Mouse (Mus musculus): ENCODE measurements around the gene Galr2.
"Not testable (repeated sequence)": the region's sequence is repeated elsewhere in the genome, so short reads cannot be mapped to it uniquely, and the experiment has no call there.

The Galr2 gene

GRCm38 (mm10) chr11:116272589-116273468 lies 7.9 kb upstream of the Galr2 start:
- DNase-seq: no peak

DNA sequence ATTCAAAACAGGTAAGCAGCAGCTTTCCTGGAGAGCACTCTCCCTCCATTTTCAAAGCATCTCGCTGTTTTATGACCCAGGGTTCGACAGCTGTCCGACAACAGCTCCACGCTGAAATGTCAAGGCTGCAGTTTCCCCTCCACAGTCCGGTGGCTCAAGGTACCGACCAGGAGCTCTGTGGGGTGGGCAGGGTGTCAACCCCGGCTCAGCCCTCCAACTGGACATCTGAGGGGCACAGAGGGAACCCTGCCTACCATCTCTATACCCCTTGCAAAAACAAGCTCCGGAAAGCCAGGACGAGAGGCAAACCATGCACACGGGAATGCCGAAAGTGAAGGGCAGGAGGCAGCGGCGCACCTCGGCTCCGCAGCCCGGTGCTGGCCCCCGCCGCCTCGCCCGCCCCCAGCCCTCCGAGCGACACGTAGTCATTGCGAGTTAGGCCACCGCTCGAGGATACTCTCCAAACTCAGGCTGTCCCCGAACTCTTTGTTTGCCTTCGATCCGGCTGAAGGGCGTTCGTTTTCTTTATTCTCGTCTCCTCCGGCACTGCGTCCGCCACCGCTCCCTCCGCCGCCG lies 7.2 kb upstream of the Galr2 start:
- no peak for DNase-seq

DNA sequence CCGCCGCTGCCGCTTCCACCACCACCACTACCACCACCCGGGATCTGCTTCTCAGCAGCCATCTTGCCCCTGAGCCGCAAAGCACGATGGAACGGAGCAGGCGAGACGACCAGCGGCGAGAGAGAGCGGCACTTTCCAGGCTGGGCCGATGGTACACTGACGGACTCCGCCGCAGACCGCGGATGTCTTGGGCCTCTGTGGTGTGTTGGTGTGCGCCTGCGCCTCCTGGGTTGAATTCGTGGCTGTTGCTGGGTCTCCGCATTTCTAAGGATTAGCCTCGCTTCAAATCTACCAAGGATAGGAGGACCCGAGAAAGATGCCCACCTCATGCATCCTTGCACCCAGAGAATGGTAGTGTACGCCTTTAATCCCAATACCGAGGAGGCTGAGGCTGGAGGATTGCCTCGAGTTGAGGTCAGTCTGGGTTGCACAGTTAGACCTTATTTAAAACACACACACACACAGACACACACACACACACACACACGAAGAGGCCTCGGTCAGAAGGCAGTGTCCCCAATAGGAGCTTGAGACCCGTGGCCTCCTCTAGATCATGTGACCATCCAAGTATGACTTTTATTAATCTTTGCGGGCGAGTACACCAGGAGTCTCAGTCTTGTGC lies 6.6 kb upstream of the Galr2 start, which contains the start of gene Srp68:
Gene Srp68 (minus strand): TSS at position 173 of the 622 bp plus-strand sequence.
- peak; percentile 92 for DNase-seq

GRCm38 (mm10) chr11:116277184-116277583 lies 3.6 kb upstream of the Galr2 start:
- DNase-seq: not testable (repeated sequence)

GRCm38 (mm10) chr11:116281671-116282070 lies 932 bp downstream of the Galr2 start:
- no peak for DNase-seq

DNA sequence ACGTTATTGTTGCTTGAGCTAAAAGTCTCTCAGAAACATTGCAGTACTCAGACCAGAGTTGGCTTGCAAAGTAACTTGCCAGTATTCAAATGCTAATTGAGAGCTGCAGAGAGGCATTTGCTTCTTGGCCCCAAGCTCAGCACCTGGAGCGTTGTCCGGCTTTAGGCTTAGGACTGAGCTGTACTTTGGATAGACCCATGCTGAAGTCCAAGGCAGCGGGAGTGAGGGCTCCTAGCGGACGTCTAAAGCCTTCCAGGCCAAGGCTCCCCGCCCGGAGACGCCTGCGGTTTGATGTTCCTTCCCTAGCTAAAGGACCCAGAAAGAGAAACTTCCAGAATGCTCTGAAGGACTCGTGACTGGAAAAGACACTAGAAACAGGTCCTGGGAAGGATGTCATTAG lies 1.4 kb downstream of the Galr2 start:
- no peak for DNase-seq

DNA sequence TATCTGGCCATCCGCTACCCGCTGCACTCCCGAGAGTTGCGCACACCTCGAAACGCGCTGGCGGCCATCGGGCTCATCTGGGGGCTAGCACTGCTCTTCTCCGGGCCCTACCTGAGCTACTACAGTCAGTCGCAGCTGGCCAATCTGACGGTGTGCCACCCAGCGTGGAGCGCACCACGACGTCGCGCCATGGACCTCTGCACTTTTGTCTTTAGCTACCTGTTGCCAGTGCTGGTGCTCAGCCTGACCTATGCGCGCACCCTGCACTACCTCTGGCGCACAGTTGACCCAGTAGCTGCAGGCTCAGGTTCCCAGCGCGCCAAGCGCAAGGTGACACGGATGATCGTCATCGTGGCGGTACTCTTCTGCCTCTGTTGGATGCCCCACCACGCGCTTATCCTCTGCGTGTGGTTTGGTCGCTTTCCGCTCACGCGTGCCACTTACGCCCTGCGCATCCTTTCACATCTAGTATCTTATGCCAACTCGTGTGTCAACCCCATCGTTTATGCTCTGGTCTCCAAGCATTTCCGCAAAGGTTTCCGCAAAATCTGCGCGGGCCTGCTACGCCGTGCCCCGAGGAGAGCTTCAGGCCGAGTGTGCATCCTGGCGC lies 2.3 kb downstream of the Galr2 start:
- DNase-seq: no peak

DNA sequence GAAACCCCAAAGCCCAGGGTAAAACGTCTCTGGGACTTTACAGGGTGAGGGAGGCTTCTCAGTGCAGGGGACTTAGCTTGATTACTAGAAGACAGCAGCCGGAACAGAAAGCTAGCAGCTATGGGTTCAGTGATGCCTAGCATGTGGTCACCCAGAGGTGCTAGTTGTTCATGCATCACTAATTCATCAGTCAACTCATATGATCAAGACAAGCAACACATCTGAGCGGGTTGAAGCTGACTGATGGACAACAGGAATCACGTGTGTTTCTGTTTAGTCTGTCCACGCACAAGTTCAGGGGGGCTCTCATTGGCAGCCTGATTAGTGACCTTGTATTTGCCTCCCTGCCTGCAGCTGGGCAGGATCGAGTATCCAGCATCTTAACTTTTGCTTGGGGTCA lies 3.2 kb downstream of the Galr2 start:
- DNase-seq: no peak

- DNase-seq: no peak
Observed at GRCm38 (mm10) chr11:116285770-116286191, 5.0 kb downstream of the Galr2 start.

- DNase-seq: no peak
Observed at GRCm38 (mm10) chr11:116287351-116287750, 6.6 kb downstream of the Galr2 start.

- DNase-seq: no peak
Observed at GRCm38 (mm10) chr11:116290556-116290955, 9.8 kb downstream of the Galr2 start.

DNA sequence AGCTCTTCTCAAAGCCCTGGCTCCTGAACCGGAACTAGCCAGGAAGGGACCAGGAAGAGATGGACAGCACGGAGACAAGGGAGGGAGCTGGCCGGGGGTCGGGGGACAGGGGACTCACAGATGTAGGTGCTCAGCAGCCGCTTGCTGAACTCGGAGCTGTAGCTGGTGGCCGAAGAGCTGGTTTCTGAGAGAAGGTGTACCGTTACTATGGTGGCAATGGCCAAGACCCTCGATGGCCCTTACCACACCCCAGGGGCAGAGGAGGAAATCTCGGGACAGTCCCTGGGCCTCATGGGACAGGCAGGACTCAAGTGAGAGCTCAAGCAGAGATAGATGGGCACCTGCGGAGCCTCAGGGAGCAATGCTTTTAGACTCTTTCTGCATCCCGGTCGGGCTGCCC lies 11.7 kb downstream of the Galr2 start:
- DNase-seq: no peak

GRCm38 (mm10) chr11:116293538-116294137 lies 12.9 kb downstream of the Galr2 start:
- no peak for DNase-seq

- DNase-seq: no peak
Observed at GRCm38 (mm10) chr11:116294319-116294718, 13.6 kb downstream of the Galr2 start.

- DNase-seq: no peak
Observed at GRCm38 (mm10) chr11:116296191-116296734, 15.5 kb downstream of the Galr2 start.

- no peak for DNase-seq
Observed at GRCm38 (mm10) chr11:116297017-116297416, 16.3 kb downstream of the Galr2 start.

DNA sequence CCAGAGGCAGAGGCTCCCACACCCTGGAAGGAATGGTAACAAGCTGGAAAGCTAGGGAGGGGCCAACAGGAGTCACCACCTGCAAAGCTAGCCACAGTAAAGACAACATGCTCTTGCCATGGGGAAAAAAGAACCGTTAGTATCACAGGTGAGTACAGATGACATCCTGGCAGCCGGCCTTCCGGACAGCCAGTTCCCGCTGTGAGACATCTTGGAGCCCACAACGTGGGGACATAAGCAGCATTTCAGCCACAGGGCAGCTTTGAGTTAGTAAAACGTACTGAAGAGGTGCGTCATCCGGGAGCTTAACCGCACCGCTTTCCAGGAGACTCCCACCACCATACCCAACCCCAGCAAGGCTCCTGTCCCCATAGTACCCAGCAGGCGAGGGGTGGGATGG lies 17.5 kb downstream of the Galr2 start:
- DNase-seq: no peak

DNA sequence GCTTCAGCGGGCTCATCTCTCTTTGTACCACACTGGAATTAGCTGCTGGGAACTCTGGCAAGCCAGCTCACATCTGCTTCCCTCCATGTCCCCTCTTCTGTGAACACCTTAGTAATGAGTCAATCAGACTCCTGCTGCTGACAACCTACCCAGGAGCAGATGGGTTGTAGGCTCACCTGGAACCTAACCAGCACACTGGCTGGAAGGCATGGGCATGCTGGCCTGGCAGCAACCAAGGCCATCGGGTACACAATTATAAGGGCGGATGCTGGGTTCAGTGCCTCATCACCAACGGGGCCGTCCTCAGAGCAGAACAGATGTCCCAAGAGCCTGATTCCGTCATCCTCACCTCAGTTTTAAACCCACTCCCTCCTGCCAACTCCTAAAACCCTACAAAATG lies 17.9 kb downstream of the Galr2 start:
- no peak for DNase-seq

DNA sequence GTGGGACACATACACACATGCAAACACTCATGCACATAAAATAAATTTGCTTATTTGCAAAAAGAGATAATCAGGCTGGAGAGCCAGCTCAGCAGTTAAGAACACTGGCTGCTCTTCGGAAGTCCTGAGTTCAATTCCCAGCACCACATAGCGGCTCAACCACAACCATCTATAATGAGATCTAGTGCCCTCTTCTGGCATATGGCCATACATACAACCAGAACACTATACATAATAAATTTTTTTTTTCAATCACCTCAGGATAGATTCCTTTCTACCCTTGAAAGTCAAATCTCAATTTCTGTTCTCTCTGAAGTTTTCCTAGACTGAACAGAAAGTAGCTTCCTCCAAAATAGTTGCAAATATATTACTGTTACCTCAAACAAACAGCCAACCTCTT lies 24.7 kb downstream of the Galr2 start:
- DNase-seq: no peak

GRCm38 (mm10) chr11:116306126-116306982 lies 25.6 kb downstream of the Galr2 start:
- DNase-seq: peak; percentile 92

DNA sequence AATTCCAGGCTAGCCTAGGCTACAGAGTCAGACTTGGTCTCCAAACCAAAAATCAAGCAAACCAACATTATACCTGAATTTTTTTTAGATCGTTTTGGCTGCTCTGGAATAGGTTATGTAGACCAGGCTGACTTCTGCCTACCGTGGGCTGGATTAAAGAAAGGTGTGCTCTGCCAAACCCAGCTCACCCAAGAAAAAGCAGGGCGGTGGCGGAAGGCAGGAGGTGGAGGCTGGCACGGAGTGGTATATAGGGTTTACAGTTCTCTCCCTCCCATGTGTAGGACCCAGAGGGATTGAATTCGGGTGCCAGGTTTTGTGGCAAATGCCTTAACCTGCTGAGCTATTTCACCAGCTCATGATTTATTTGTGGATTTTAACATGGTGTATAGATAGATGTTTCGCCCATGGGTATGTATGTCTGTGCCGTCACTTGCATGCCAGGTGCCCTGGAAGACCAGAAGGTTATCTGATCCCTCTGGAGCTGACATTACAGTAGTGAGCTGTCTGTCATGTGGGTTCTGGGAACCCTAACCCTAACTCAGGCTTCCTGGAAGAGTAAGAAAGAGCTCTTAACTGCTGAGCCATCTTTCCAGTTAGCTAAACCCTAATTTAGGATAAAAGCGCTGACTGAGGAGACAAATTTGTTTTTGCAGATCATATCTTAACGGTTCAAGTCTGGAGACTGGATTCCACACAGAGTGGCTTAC lies 26.4 kb downstream of the Galr2 start, which contains the start of gene Exoc7:
Gene Exoc7 (minus strand): TSS at position 215 of the 707 bp plus-strand sequence.
- DNase-seq: no peak

All from layer of hippocampus, adult 9-11 months (tissue).